Mouse (Mus musculus) liver, embryonic 11.5 days (tissue): ENCODE data around the gene Ddt. TPM values are rescaled to one million over a fixed set of nuclear protein-coding genes. Genes with fewer than 3 reads are reported as not detected.
A peak's percentile ranks its signal among the peaks of the same experiment; 100 is the strongest.

Source experiments
- ATAC-seq: fragments of 200-750 bp; cut with Nextera tagmentation; replicated peaks from 2 replicates; pipeline ENCODE4 v1.8.0; 2017; ENCODE audit warnings: moderate number of reproducible peaks, mild to moderate bottlenecking, moderate TSS enrichment, moderate library complexity; ENCODE audit not compliant: low FRiP score
- DNase-seq: peaks from one replicate; pipeline ENCODE4 v3.0.0-alpha.2; 2017; ENCODE audit warnings: low spot score
- H3K27ac ChIP-seq: fragments of 300-500 bp; sonication (generic); 2 replicates; pipeline ENCODE4 v1.5.1; 2014; ENCODE audit warnings: mild to moderate bottlenecking, low read depth, low read length, control low read depth
- H3K27me3 ChIP-seq: fragments of 300-500 bp; sonication (generic); replicated peaks from 2 replicates; pipeline ENCODE4 v1.6.1; 2014; ENCODE audit warnings: low read length, mixed read lengths; ENCODE audit not compliant: control insufficient read depth, insufficient read depth
- H3K36me3 ChIP-seq: fragments of 300-500 bp; sonication (generic); 2 replicates; pipeline ENCODE4 v1.6.1; 2014; ENCODE audit warnings: mild to moderate bottlenecking, low read length, moderate library complexity, mixed read lengths; ENCODE audit not compliant: control insufficient read depth, insufficient read depth
- H3K4me1 ChIP-seq: fragments of 300-500 bp; sonication (generic); replicated peaks from 2 replicates; pipeline ENCODE4 v1.6.1; 2014; ENCODE audit warnings: low read length, mixed read lengths; ENCODE audit not compliant: control insufficient read depth, insufficient read depth
- H3K4me2 ChIP-seq: fragments of 300-500 bp; sonication (generic); 2 replicates; pipeline ENCODE4 v1.6.1; 2014; ENCODE audit warnings: mild to moderate bottlenecking, control low read depth, moderate library complexity
- H3K4me3 ChIP-seq: fragments of 300-500 bp; sonication (generic); 2 replicates; pipeline ENCODE4 v1.5.1; 2014; ENCODE audit warnings: low read depth, low read length, control low read depth
- H3K9ac ChIP-seq: fragments of 300-500 bp; sonication (generic); 2 replicates; pipeline ENCODE4 v1.6.1; 2014; ENCODE audit warnings: low read depth, low read length, control low read depth
- H3K9me3 ChIP-seq: fragments of 300-500 bp; sonication (generic); 2 replicates; pipeline ENCODE4 v1.6.1; 2016; ENCODE audit warnings: low read length, inconsistent platforms, mixed read lengths; ENCODE audit not compliant: control insufficient read depth
- WGBS: fragments of 180-500 bp; shearing (Covaris S2); extraction: QIAGEN DNeasy Blood & Tissue Kit; methylation state at CpG from one replicate; pipeline ENCODE4 v1.1.7; 2014; 5-methylcytosine and 5-hydroxymethylcytosine counted together
- polyA plus RNA-seq: library from polyadenylated mRNA; unstranded; fragments of >200 nt; fragmentation: Nextera tagmentation; extraction: Ambion mirVana; gene quantifications from 2 replicates; pipeline ENCODE4 v1.2.1, GENCODE M21; 2014

The Ddt gene
- polyA plus RNA-seq, 1 experiment from 2014 or later, result 213 TPM

DNA sequence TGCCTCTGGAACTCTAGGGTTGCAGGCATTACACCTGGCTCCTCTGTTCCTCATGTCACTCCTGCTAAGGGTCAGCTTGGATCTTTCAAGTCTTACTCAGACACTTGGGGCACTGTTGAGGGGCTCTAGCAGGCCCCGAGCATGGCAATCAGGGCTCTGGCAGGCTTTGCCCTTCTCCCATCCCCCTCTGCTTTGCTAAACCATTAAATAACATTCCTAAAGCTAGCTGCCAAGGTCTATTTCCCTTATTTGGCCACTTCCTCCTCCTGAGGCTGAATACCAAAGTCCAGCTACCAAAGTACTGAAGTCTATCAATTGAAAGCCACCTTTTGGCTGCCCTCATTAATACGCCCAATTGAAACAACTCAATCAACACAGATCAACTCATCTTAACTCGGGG lies 21.7 kb upstream of the Ddt start:
- H3K4me1 ChIP-seq, result 0 out of 2 replicates have a peak, but pooled peaks cover 7% of the 10 kb centered on the region
- no peak overlapping the region for H3K27ac ChIP-seq
- no peak for ATAC-seq
- H3K4me3 ChIP-seq, result no peak overlapping the region
- H3K27me3 ChIP-seq, result no peaks in the 10 kb centered on the region; the same call in 1 of the 2 replicates
- no peaks in the 10 kb centered on the region for H3K9me3 ChIP-seq
- WGBS, result 30% methylated on average over 3 of the region's 3 CpGs
- H3K36me3 ChIP-seq, result 0 out of 2 replicates have a peak, but pooled peaks cover 3% of the 10 kb centered on the region
- no peak overlapping the region for H3K9ac ChIP-seq
- H3K4me2 ChIP-seq, result peak overlapping the region; percentile 22; the same call in 1 of the 2 replicates
- no peak for DNase-seq

DNA sequence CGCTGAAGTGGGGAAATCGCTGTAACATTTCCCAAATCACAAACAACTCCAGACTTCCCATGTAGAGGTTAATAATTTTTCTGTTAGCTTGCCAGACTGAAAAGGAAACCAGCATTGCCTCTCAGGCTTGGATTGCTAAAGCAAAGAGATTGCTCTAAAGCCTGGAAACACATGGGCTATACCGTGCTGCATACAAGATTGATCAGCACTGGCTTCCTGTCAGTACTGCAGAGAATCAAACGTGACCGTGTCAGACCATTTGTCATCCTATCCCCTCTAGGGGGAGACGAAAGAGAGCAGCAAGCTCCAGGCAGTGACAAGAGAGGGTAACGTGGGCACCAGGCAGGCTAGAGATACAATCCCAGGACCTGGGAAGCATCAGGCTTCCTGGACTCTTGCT lies 17.6 kb upstream of the Ddt start:
- no peaks in the 10 kb centered on the region for H3K27me3 ChIP-seq
- H3K9me3 ChIP-seq, result no peaks in the 10 kb centered on the region
- peak overlapping the region; percentile 16; the same call in 1 of the 2 replicates for H3K27ac ChIP-seq
- H3K4me2 ChIP-seq, result no peak overlapping the region
- WGBS, result 21% methylated on average over 7 of the region's 7 CpGs
- H3K4me3 ChIP-seq, result no peak overlapping the region
- 0 out of 2 replicates have a peak, but pooled peaks cover 3% of the 10 kb centered on the region for H3K4me1 ChIP-seq
- 0 out of 2 replicates have a peak, but pooled peaks cover 3% of the 10 kb centered on the region for H3K36me3 ChIP-seq
- DNase-seq, result no peak
- no peak overlapping the region; the same call in 1 of the 2 replicates for H3K9ac ChIP-seq
- ATAC-seq, result no peak

DNA sequence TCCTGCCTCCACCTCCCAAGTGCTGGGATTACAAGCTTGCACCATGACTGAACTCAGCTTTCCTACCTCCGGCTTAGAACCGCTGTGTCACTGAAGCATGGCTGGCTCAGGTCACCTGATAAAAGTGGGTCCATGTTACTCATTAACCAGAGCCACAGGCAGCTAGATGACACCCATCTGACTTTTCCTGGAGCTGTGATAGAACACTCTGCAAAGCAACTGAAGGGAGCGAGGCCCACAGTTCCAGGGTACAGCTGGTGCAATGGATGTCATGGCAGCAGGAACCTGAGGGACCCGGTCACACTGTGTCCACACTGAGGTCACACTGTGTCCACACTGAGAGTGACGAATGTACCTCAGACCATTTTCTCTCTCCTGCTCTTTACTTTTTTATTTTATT lies 16.6 kb upstream of the Ddt start:
- Histone ChIP-seq H3K4me3 (no peak overlapping the region), H3K9me3 (no peaks in the 10 kb centered on the region), H3K9ac (no peak overlapping the region), H3K4me2 (no peak overlapping the region), H3K27me3 (no peaks in the 10 kb centered on the region), H3K36me3 (0 out of 2 replicates have a peak, but pooled peaks cover 3% of the 10 kb centered on the region), H3K4me1 (0 out of 2 replicates have a peak, but pooled peaks cover 3% of the 10 kb centered on the region), H3K27ac (no peak overlapping the region; the same call in 1 of the 2 replicates)
- 69% methylated on average over 5 of the region's 5 CpGs for WGBS
- ATAC-seq (peak; percentile 83), DNase-seq (no peak)

DNA sequence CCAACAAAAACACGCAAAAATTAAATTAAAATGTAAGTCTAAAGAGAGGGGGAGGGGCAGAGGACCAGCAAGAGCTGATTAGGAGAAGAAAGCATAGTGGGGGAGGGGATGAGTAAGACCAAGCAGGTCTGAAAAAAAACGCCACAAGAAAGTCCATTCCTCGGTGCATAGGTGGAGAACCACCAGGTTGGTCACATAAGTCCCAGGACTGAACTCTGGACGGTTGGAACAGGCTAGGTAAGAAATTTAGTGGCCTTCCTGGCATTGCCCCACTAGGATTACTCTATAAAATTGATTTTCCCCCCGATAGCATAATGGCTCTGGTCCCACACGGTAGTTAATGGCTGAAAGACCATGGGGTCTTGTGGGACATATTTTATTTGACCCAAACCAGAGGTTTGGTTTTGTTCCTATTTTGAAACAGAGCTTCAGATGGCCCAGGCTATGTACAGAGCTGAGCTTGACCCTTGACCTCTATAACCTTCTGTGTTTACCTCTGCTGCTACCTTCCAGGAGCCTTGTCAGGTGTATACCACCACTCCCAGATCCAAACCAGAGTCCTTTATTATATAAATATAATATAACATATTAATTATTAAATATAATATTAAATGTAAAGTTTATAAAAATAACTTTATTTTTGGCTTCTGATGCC lies 16.0 kb upstream of the Ddt start:
- DNase-seq, result no peak
- H3K9ac ChIP-seq, result no peak overlapping the region

DNA sequence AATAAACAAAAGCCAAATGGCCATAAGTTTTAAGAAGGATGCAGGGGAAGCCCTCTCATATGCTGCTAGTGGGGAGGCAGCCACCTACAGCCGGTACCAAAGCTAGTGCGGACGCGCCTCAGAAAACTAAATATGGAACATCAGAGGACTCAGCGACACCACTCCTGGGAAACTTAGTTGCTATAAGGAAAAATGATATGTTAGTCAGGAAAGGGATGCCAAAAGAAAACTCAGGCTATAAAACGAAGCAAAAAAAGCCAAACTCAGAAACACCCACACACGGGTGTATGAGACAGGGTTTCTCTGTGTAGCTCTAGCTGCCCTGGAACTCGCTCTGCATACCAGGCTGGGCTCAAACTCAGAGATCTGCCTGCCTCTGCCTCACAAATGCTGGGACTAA lies 15.1 kb upstream of the Ddt start:
- 0 out of 2 replicates have a peak, but pooled peaks cover 3% of the 10 kb centered on the region for H3K4me1 ChIP-seq
- no peak overlapping the region for H3K9ac ChIP-seq
- H3K27me3 ChIP-seq, result no peaks in the 10 kb centered on the region
- ATAC-seq (no peak), DNase-seq (no peak)
- no peak overlapping the region for H3K4me3 ChIP-seq
- 0 out of 2 replicates have a peak, but pooled peaks cover 3% of the 10 kb centered on the region for H3K36me3 ChIP-seq
- no peak overlapping the region for H3K27ac ChIP-seq
- H3K4me2 ChIP-seq, result no peak overlapping the region
- no peaks in the 10 kb centered on the region for H3K9me3 ChIP-seq
- 89% methylated on average over 8 of the region's 8 CpGs for WGBS

More for the DNA sequence above, 16.0 kb upstream of the Ddt start:
- 67% methylated on average over 6 of the region's 6 CpGs for WGBS
- Histone ChIP-seq H3K27ac (peak overlapping the region; percentile 2), H3K4me3 (no peak overlapping the region), H3K27me3 (no peaks in the 10 kb centered on the region), H3K4me1 (0 out of 2 replicates have a peak, but pooled peaks cover 3% of the 10 kb centered on the region), H3K4me2 (no peak overlapping the region), H3K36me3 (0 out of 2 replicates have a peak, but pooled peaks cover 3% of the 10 kb centered on the region), H3K9me3 (no peaks in the 10 kb centered on the region)
- no peak for ATAC-seq

DNA sequence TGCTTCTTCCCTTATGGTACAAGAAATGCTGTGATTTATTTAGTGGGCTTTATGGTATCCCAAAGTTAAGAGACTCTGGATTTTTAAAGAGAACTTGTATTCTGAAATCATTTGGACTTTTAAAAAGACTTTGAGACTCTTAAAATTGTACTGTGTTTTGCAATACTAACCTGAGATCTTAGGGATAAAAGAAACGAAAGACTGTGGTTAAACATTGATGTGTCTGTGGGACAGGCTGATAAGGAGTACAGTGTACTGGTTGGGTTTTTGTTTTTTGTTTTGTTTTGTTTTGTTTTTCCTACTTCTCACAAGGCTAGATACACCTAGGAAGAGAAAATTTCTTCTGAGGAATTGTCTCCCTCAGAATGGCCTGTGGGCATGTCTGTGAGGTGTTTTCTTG lies 12.2 kb upstream of the Ddt start:
- DNase-seq (no peak), ATAC-seq (no peak)
- H3K4me2 ChIP-seq, result no peak overlapping the region
- 0 out of 2 replicates have a peak, but pooled peaks cover 3% of the 10 kb centered on the region for H3K4me1 ChIP-seq
- no peaks in the 10 kb centered on the region for H3K36me3 ChIP-seq
- H3K4me3 ChIP-seq, result no peak overlapping the region
- H3K9ac ChIP-seq, result no peak overlapping the region
- WGBS, result 31% methylated on average over 1 of the region's 1 CpGs
- no peaks in the 10 kb centered on the region for H3K9me3 ChIP-seq
- H3K27ac ChIP-seq, result no peak overlapping the region
- peaks cover 7% of the 10 kb centered on the region for H3K27me3 ChIP-seq

DNA sequence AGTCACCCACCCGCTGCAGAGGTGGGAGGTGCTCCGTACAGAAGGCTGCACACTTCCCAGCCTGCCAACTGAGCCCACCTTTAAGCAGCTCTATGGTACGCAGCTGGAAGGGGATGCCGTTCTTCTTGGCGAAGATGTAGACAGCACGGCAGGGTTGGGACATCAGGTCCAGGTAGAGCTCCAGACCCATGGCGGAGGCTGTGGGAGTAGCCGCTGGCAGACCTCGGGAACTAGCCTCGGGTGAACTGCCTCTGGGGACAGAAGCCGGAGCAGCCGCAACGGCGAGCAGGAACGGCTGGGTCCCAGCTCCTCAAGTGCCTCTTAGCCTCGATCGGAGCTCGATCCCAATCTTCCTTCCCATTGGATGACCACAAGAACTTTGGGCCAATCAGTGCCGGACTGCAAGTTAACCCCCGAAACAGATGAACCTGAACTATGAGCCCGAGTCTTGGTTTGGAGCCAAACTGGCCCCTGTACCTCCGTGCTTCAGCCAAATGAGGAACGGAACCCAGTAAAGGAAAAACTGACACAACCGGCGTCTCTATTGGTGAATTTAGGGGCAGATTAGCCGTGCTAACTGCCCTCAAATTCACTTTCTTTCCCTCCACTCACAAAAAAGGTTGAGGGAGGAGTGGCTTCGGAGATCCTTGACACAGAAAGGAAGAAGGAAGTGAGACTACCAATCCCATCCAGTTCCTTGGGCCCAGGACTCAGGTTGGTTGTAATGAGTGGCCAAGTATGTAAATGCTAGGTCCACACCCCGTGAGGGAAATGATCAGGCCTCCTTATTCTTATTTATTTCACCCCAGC lies 7.8 kb upstream of the Ddt start, which contains the start of the genes Gm20441 and Gstt3:
TSS of gene Gm20441 (minus strand) at position 186 of the 810 bp plus-strand sequence.
TSS of gene Gstt3 (minus strand) at position 646 of the 810 bp plus-strand sequence.
- 0 out of 2 replicates have a peak, but pooled peaks cover 3% of the 10 kb centered on the region for H3K4me1 ChIP-seq
- H3K27me3 ChIP-seq, result peaks cover 27% of the 10 kb centered on the region
- no peaks in the 10 kb centered on the region for H3K36me3 ChIP-seq
- ATAC-seq (no peak), DNase-seq (peak; percentile 56)
- peak within 1 kb of the TSS; percentile 49 for H3K4me3 ChIP-seq
- 1% methylated on average over 28 of the region's 28 CpGs for WGBS
- 0 out of 2 replicates have a peak within 1 kb of the TSS, but pooled peaks have one; percentile 14 for H3K9ac ChIP-seq
- no peaks in the 10 kb centered on the region for H3K9me3 ChIP-seq
- peak within 1 kb of the TSS; percentile 88 for H3K4me2 ChIP-seq
- H3K27ac ChIP-seq, result no peak within 1 kb of the TSS
